Mouse (Mus musculus) MEL (cell line): ENCODE measurements around the gene Cbln4. TPM values are rescaled to one million over a fixed set of nuclear protein-coding genes. Genes with fewer than 3 reads are reported as not detected.

ENCODE experiments used
- DNase-seq: peaks from one replicate; pipeline ENCODE4 v3.0.0; 2011; ENCODE audit warnings: low read depth, low spot score
- H3K27ac ChIP-seq: 2 replicates; pipeline ENCODE4 v1.5.1; 2012; ENCODE audit warnings: low read depth, mild to moderate bottlenecking, control low read depth, low read length, moderate library complexity; ENCODE audit not compliant: control insufficient read depth
- H3K27me3 ChIP-seq, 2 experiments: fragments of 150-350 bp in 1 of 2; sonication (generic) in 1 of 2; 2 replicates each; pipeline ENCODE4 v1.6.1; 2012; ENCODE audit warnings: low read length in 2 of 2, mild to moderate bottlenecking in 2 of 2, improper control_type of control experiment in 1 of 2, moderate library complexity in 1 of 2; ENCODE audit not compliant: insufficient read depth in 2 of 2, control insufficient read depth in 1 of 2
- H3K36me3 ChIP-seq, 2 experiments: 2 replicates each; pipeline ENCODE4 v1.6.1; 2012 to 2014; ENCODE audit warnings: low read length in 2 of 2, improper control_type of control experiment in 1 of 2, inconsistent platforms in 1 of 2, mild to moderate bottlenecking in 1 of 2; ENCODE audit not compliant: insufficient read depth in 2 of 2, control insufficient read depth in 1 of 2
- H3K4me1 ChIP-seq, 2 experiments: fragments of 150-350 bp in 1 of 2; sonication (generic) in 1 of 2; 2 replicates each; pipeline ENCODE4 v1.6.1; 2012; ENCODE audit warnings: low read length in 2 of 2, improper control_type of control experiment in 1 of 2, mild to moderate bottlenecking in 1 of 2; ENCODE audit not compliant: insufficient read depth in 2 of 2, control insufficient read depth in 1 of 2
- H3K4me3 ChIP-seq, 2 experiments: fragments of 150-350 bp in 1 of 2; sonication (generic) in 1 of 2; 2 replicates each; pipeline ENCODE4 v1.5.1; 2012; ENCODE audit warnings: low read depth in 2 of 2, low read length in 2 of 2, mild to moderate bottlenecking in 2 of 2, moderate library complexity in 2 of 2, control low read depth in 1 of 2, improper control_type of control experiment in 1 of 2; ENCODE audit not compliant: control insufficient read depth in 1 of 2, insufficient read depth in 1 of 2
- H3K79me2 ChIP-seq: 2 replicates; pipeline ENCODE4 v1.6.1; 2012; ENCODE audit warnings: mild to moderate bottlenecking, low read length, moderate library complexity; ENCODE audit not compliant: control insufficient read depth, poor library complexity, insufficient read depth
- H3K9ac ChIP-seq: 2 replicates; pipeline ENCODE4 v1.6.1; 2012; ENCODE audit warnings: low read depth, mild to moderate bottlenecking, control low read depth, low read length, moderate library complexity; ENCODE audit not compliant: control insufficient read depth, poor library complexity, severe bottlenecking
- H3K9me3 ChIP-seq: fragments of 150-350 bp; sonication (generic); replicated peaks from 2 replicates; pipeline ENCODE4 v1.6.1; 2012; ENCODE audit warnings: mild to moderate bottlenecking, low read length, improper control_type of control experiment, moderate library complexity; ENCODE audit not compliant: insufficient read depth
- CHD1 ChIP-seq: IDR thresholded peaks from 2 replicates; pipeline ENCODE4 v1.6.1; 2012; ENCODE audit warnings: low read depth, mild to moderate bottlenecking, inconsistent platforms, low read length, improper control_type of control experiment
- CHD2 ChIP-seq: IDR thresholded peaks from 2 replicates; pipeline ENCODE4 v1.6.1; 2011; ENCODE audit warnings: low read length, improper control_type of control experiment
- EP300 ChIP-seq, 2 experiments: IDR thresholded peaks; 2 replicates each; pipeline ENCODE4 v1.6.1; 2011; ENCODE audit warnings: improper control_type of control experiment in 2 of 2, low read length in 2 of 2, low read depth in 1 of 2, mild to moderate bottlenecking in 1 of 2
- ETS1 ChIP-seq: IDR thresholded peaks from 2 replicates; pipeline ENCODE4 v1.6.1; 2012; ENCODE audit warnings: low read depth, mild to moderate bottlenecking, inconsistent platforms, low read length, improper control_type of control experiment, moderate library complexity
- GABPA ChIP-seq: IDR thresholded peaks from 2 replicates; pipeline ENCODE4 v1.6.1; 2012; ENCODE audit warnings: low read depth, mild to moderate bottlenecking, inconsistent platforms, low read length, improper control_type of control experiment, moderate library complexity
- HCFC1 ChIP-seq: IDR thresholded peaks from 2 replicates; pipeline ENCODE4 v1.6.1; 2012; ENCODE audit warnings: low read depth, mild to moderate bottlenecking, inconsistent platforms, low read length, improper control_type of control experiment, moderate library complexity
- KAT2A ChIP-seq: conservative IDR thresholded peaks from 2 replicates; pipeline ENCODE4 v1.6.1; 2012; ENCODE audit warnings: low read depth, low read length, improper control_type of control experiment, inconsistent platforms
- MAFK ChIP-seq: IDR thresholded peaks from 2 replicates; pipeline ENCODE4 v1.6.1; 2011; ENCODE audit warnings: low read depth, mild to moderate bottlenecking, low read length, improper control_type of control experiment, borderline replicate concordance
- MEF2A ChIP-seq: IDR thresholded peaks from 2 replicates; pipeline ENCODE4 v1.6.1; 2014; ENCODE audit warnings: low read depth, mild to moderate bottlenecking, inconsistent platforms, low read length, improper control_type of control experiment; ENCODE audit not compliant: poor library complexity, insufficient replicate concordance, severe bottlenecking; ENCODE audit errors: extremely low read depth
- MXI1 ChIP-seq: IDR thresholded peaks from 2 replicates; pipeline ENCODE4 v1.6.1; 2011; ENCODE audit warnings: mild to moderate bottlenecking, low read depth, low read length, improper control_type of control experiment
- MYB ChIP-seq: IDR thresholded peaks from 2 replicates; pipeline ENCODE4 v1.6.1; 2011; ENCODE audit warnings: mild to moderate bottlenecking, low read depth, low read length, improper control_type of control experiment
- POLR2AphosphoS5 ChIP-seq: IDR thresholded peaks from 2 replicates; pipeline ENCODE4 v1.6.1; 2012; ENCODE audit warnings: low read depth, borderline replicate concordance, mild to moderate bottlenecking, inconsistent platforms, low read length, moderate library complexity, mixed read lengths
- USF1 ChIP-seq: IDR thresholded peaks from 2 replicates; pipeline ENCODE4 v1.6.1; 2014; ENCODE audit warnings: low read depth, mild to moderate bottlenecking, inconsistent platforms, low read length, improper control_type of control experiment, moderate library complexity
- ZC3H11A ChIP-seq: IDR thresholded peaks from 2 replicates; pipeline ENCODE4 v1.6.1; 2012; ENCODE audit warnings: low read depth, mild to moderate bottlenecking, inconsistent platforms, low read length, improper control_type of control experiment
- ZKSCAN1 ChIP-seq: IDR thresholded peaks from 2 replicates; pipeline ENCODE4 v1.6.1; 2012; ENCODE audit warnings: low read depth, mild to moderate bottlenecking, inconsistent platforms, low read length, improper control_type of control experiment, moderate library complexity
- polyA plus RNA-seq, 2 experiments: library from polyadenylated mRNA; stranded (reverse) in 1 of 2; unstranded in 1 of 2; fragments of >175 nt in 1 of 2; fragments of >200 nt in 1 of 2; gene quantifications; 2 replicates each; pipeline versions ENCODE4 v1.2.1 to v1.2.4; 2012; ENCODE audit warnings: low replicate concordance in 2 of 2, low read depth in 1 of 2; ENCODE audit not compliant: insufficient read length in 2 of 2, insufficient read depth in 1 of 2, missing spikeins in 1 of 2
- total RNA-seq: library from RNA; depleted of rRNA; stranded (reverse); fragments of 300-350 nt; gene quantifications from 2 replicates; pipeline ENCODE4 v1.2.3, GENCODE M21; 2012; rRNA removed

Gene Cbln4
- total RNA-seq (not detected in 2 replicates), polyA plus RNA-seq (not detected)

- Histone ChIP-seq H3K9me3 (no peaks in the 10 kb centered on the region), H3K27ac (no peak within 1 kb of the TSS), H3K4me3 (no peak within 1 kb of the TSS), H3K79me2 (no peaks in the 10 kb centered on the region), H3K9ac (no peak within 1 kb of the TSS), H3K4me1 (no peaks in the 10 kb centered on the region), H3K27me3 (no peaks in the 10 kb centered on the region), H3K36me3 (no peaks in the 10 kb centered on the region)
- no peak for DNase-seq
- TF ChIP-seq ZC3H11A (no peak), MYB (no peak), MXI1 (no peak), ZKSCAN1 (no peak)
These were observed at the start of gene Cbln4 for GRCm38 (mm10) chr2:172043235-172043610. Gene Cbln4 (minus strand): TSS chr2:172043466.

- Histone ChIP-seq H3K27me3 (no peaks in the 10 kb centered on the region), H3K9me3 (no peaks in the 10 kb centered on the region), H3K4me3 (no peak overlapping the region), H3K4me1 (no peaks in the 10 kb centered on the region), H3K36me3 (no peaks in the 10 kb centered on the region), H3K27ac (no peak overlapping the region), H3K79me2 (no peaks in the 10 kb centered on the region), H3K9ac (no peak overlapping the region)
- DNase-seq = no peak
- TF ChIP-seq ZC3H11A = no peak
These were observed 35.3 kb upstream of the Cbln4 start for GRCm38 (mm10) chr2:172078596-172078995.

- H3K9me3 ChIP-seq = no peaks in the 10 kb centered on the region
- no peaks in the 10 kb centered on the region for H3K4me1 ChIP-seq
- no peak overlapping the region for H3K9ac ChIP-seq
- no peaks in the 10 kb centered on the region for H3K27me3 ChIP-seq
- H3K4me3 ChIP-seq = no peak overlapping the region
- no peak overlapping the region for H3K27ac ChIP-seq
- H3K36me3 ChIP-seq = no peaks in the 10 kb centered on the region
- no peaks in the 10 kb centered on the region for H3K79me2 ChIP-seq
- TF ChIP-seq EP300 (IDR thresholded peaks at IDR 0.05; ENCODE audit: low read depth in 1 of 2, low read length in 2 of 2) (no peak), MAFK (no peak), CHD1 (no peak), ZC3H11A (no peak), POLR2AphosphoS5 (no peak), MEF2A (no peak), ZKSCAN1 (no peak), KAT2A (no peak), CHD2 (no peak), USF1 (no peak), HCFC1 (no peak), ETS1 (no peak), GABPA (no peak), MXI1 (no peak)
- DNase-seq = no peak
These were observed 33.0 kb upstream of the Cbln4 start for GRCm38 (mm10) chr2:172076295-172076694.
